Mouse (Mus musculus): ENCODE data around the gene Akt1. TPM values are rescaled to one million over a fixed set of nuclear protein-coding genes. Genes with fewer than 3 reads are reported as not detected.

The Akt1 gene
- polyA plus RNA-seq, 1 experiment from 2014 or later = 26.7 TPM

GRCm38 (mm10) chr12:112660576-112661326 lies 13.9 kb downstream of the Akt1 start:
- TF ChIP-seq CTCF (IDR thresholded peaks at IDR 0.05; ENCODE audit: low read depth) (no peak), EP300 (IDR thresholded peaks at IDR 0.05; ENCODE audit: low read depth) (no peak)
- 71% methylated on average over 5 of the region's 5 CpGs for WGBS (ENCODE audit: insufficient replicate concordance)
- Histone ChIP-seq H3K9me3 (ENCODE audit: low read length) (no peaks in the 10 kb centered on the region), H3K4me3 (ENCODE audit: low read depth, low read length) (no peak overlapping the region), H3K9ac (replicated peaks) (no peak overlapping the region), H3K4me2 (ENCODE audit: low read depth, low read length) (no peak overlapping the region), H3K27ac (ENCODE audit: low read depth) (no peak overlapping the region), H3K4me1 (ENCODE audit: insufficient read depth) (0 out of 2 replicates have a peak, but pooled peaks cover 2% of the 10 kb centered on the region), H3K36me3 (replicated peaks; ENCODE audit: insufficient read depth, low read length) (peaks cover 69% of the 10 kb centered on the region), H3K27me3 (ENCODE audit: insufficient read depth, low read length) (no peaks in the 10 kb centered on the region)
- ATAC-seq (no peak), DNase-seq (no peak)

GRCm38 (mm10) chr12:112659109-112659508 lies 15.6 kb downstream of the Akt1 start:
- peaks cover 80% of the 10 kb centered on the region for H3K36me3 ChIP-seq (replicated peaks; ENCODE audit: insufficient read depth, low read length)
- ATAC-seq = no peak
- H3K9ac ChIP-seq (replicated peaks) = no peak overlapping the region
- no peak overlapping the region for H3K4me2 ChIP-seq (ENCODE audit: low read depth, low read length)
- H3K9me3 ChIP-seq (ENCODE audit: low read length) = no peaks in the 10 kb centered on the region
- WGBS (ENCODE audit: insufficient replicate concordance) = 76% methylated on average over 6 of the region's 6 CpGs
- no peak overlapping the region for H3K27ac ChIP-seq (ENCODE audit: low read depth)
- TF ChIP-seq CTCF (IDR thresholded peaks at IDR 0.05; ENCODE audit: low read depth) (peak; percentile 65), EP300 (IDR thresholded peaks at IDR 0.05; ENCODE audit: low read depth) (no peak)
- DNase-seq = peak; percentile 55
- H3K4me3 ChIP-seq (ENCODE audit: low read depth, low read length) = no peak overlapping the region
- no peaks in the 10 kb centered on the region for H3K27me3 ChIP-seq (ENCODE audit: insufficient read depth, low read length)
- no peaks in the 10 kb centered on the region for H3K4me1 ChIP-seq (ENCODE audit: insufficient read depth)

- DNase-seq = no peak
- TF ChIP-seq CTCF (IDR thresholded peaks at IDR 0.05; ENCODE audit: low read depth) = no peak
- TF ChIP-seq EP300 (IDR thresholded peaks at IDR 0.05; ENCODE audit: low read depth) = no peak
- no peak overlapping the region for H3K9ac ChIP-seq (replicated peaks)
- no peak overlapping the region for H3K27ac ChIP-seq (ENCODE audit: low read depth)
- WGBS (ENCODE audit: insufficient replicate concordance) = 90% methylated on average over 7 of the region's 7 CpGs
- no peak overlapping the region for H3K4me2 ChIP-seq (ENCODE audit: low read depth, low read length)
- H3K36me3 ChIP-seq (replicated peaks; ENCODE audit: insufficient read depth, low read length) = peaks cover 85% of the 10 kb centered on the region
- H3K9me3 ChIP-seq (ENCODE audit: low read length) = no peaks in the 10 kb centered on the region
- H3K4me3 ChIP-seq (ENCODE audit: low read depth, low read length) = no peak overlapping the region
- H3K4me1 ChIP-seq (ENCODE audit: insufficient read depth) = no peaks in the 10 kb centered on the region
- H3K27me3 ChIP-seq (ENCODE audit: insufficient read depth, low read length) = no peaks in the 10 kb centered on the region
- ATAC-seq = no peak
Observed at GRCm38 (mm10) chr12:112658619-112659018, 16.1 kb downstream of the Akt1 start.

- H3K36me3 ChIP-seq (replicated peaks; ENCODE audit: insufficient read depth, low read length) = peaks cover 63% of the 10 kb centered on the region
Observed at GRCm38 (mm10) chr12:112654076-112654475, 20.6 kb downstream of the Akt1 start.

GRCm38 (mm10) chr12:112653157-112653824 lies 21.4 kb downstream of the Akt1 start:
- peak; percentile 87 for DNase-seq
- 61% methylated on average over 7 of the region's 7 CpGs for WGBS (ENCODE audit: insufficient replicate concordance)

More at GRCm38 (mm10) chr12:112654076-112654475, 20.6 kb downstream of the Akt1 start:
- Histone ChIP-seq H3K27ac (ENCODE audit: low read depth) (no peak overlapping the region), H3K9me3 (ENCODE audit: low read length) (no peaks in the 10 kb centered on the region), H3K9ac (replicated peaks) (no peak overlapping the region), H3K4me3 (ENCODE audit: low read depth, low read length) (no peak overlapping the region), H3K27me3 (ENCODE audit: insufficient read depth, low read length) (no peaks in the 10 kb centered on the region), H3K4me1 (ENCODE audit: insufficient read depth) (no peaks in the 10 kb centered on the region), H3K4me2 (ENCODE audit: low read depth, low read length) (no peak overlapping the region)
- TF ChIP-seq EP300 (IDR thresholded peaks at IDR 0.05; ENCODE audit: low read depth) = no peak
- TF ChIP-seq CTCF (IDR thresholded peaks at IDR 0.05; ENCODE audit: low read depth) = no peak
- 84% methylated on average over 5 of the region's 5 CpGs for WGBS (ENCODE audit: insufficient replicate concordance)
- ATAC-seq (no peak), DNase-seq (no peak)

GRCm38 (mm10) chr12:112651778-112652439 lies 22.8 kb downstream of the Akt1 start:
- no peak for ATAC-seq
- Histone ChIP-seq H3K27ac (ENCODE audit: low read depth) (no peak overlapping the region), H3K9me3 (ENCODE audit: low read length) (no peaks in the 10 kb centered on the region), H3K9ac (replicated peaks) (no peak overlapping the region), H3K4me1 (ENCODE audit: insufficient read depth) (0 out of 2 replicates have a peak, but pooled peaks cover 3% of the 10 kb centered on the region), H3K4me3 (ENCODE audit: low read depth, low read length) (no peak overlapping the region), H3K36me3 (replicated peaks; ENCODE audit: insufficient read depth, low read length) (peaks cover 56% of the 10 kb centered on the region), H3K4me2 (ENCODE audit: low read depth, low read length) (no peak overlapping the region), H3K27me3 (ENCODE audit: insufficient read depth, low read length) (no peaks in the 10 kb centered on the region)
- TF ChIP-seq CTCF (IDR thresholded peaks at IDR 0.05; ENCODE audit: low read depth) (no peak), EP300 (IDR thresholded peaks at IDR 0.05; ENCODE audit: low read depth) (no peak)
- 71% methylated on average over 5 of the region's 5 CpGs for WGBS (ENCODE audit: insufficient replicate concordance)
- no peak for DNase-seq

More at GRCm38 (mm10) chr12:112653157-112653824, 21.4 kb downstream of the Akt1 start:
- no peaks in the 10 kb centered on the region for H3K9me3 ChIP-seq (ENCODE audit: low read length)
- no peak overlapping the region for H3K4me2 ChIP-seq (ENCODE audit: low read depth, low read length)
- H3K4me3 ChIP-seq (ENCODE audit: low read depth, low read length) = no peak overlapping the region
- TF ChIP-seq EP300 (IDR thresholded peaks at IDR 0.05; ENCODE audit: low read depth) (no peak), CTCF (IDR thresholded peaks at IDR 0.05; ENCODE audit: low read depth) (peak; percentile 96)
- H3K4me1 ChIP-seq (ENCODE audit: insufficient read depth) = no peaks in the 10 kb centered on the region
- peak; percentile 74 for ATAC-seq
- H3K9ac ChIP-seq (replicated peaks) = no peak overlapping the region
- peaks cover 59% of the 10 kb centered on the region for H3K36me3 ChIP-seq (replicated peaks; ENCODE audit: insufficient read depth, low read length)
- no peaks in the 10 kb centered on the region for H3K27me3 ChIP-seq (ENCODE audit: insufficient read depth, low read length)
- H3K27ac ChIP-seq (ENCODE audit: low read depth) = no peak overlapping the region

All from liver, postnatal 0 days (tissue).